In genomic region chr4:46623007-46623406, GRCm38 (mm10) we compare ENCODE assay signal across 19 mouse cellular contexts. TPM values are rescaled to one million over a fixed set of nuclear protein-coding genes. Genes with fewer than 3 reads are reported as not detected.
DNase-seq lines count a peak whose midpoint lies in the region; ATAC-seq lines count a peak whose summit lies in the region.
"Had no signal": no experiment of that assay in that cellular context is flagged by ENCODE, and none has a peak within 500 bp of the region (broad histone marks: within the 10 kb centered on the region; RNA-seq: fewer than 3 reads in every experiment).

No protein-coding gene starts in this region.

- no peaks in the 10 kb centered on the region for H3K9me3 ChIP-seq in midbrain, embryonic 11.5 days (ENCODE audit: control insufficient read depth, low read length)
- no peaks in the 10 kb centered on the region for H3K9me3 ChIP-seq in midbrain, embryonic 13.5 days
- no peaks in the 10 kb centered on the region for H3K9me3 ChIP-seq in intestine, embryonic 15.5 days
- H3K9me3 ChIP-seq: embryonic facial prominence, embryonic 12.5 days; forebrain, embryonic 15.5 days; G1E; hindbrain, embryonic 12.5 days had no signal

- H3K4me3 ChIP-seq in midbrain, embryonic 11.5 days (ENCODE audit: low read depth, low read length): no peak overlapping the region
- no peak overlapping the region for H3K4me3 ChIP-seq in midbrain, embryonic 13.5 days (replicated peaks)
- H3K4me3 ChIP-seq in intestine, embryonic 15.5 days (replicated peaks): no peak overlapping the region
- H3K4me3 ChIP-seq: embryonic facial prominence, embryonic 12.5 days; forebrain, embryonic 15.5 days; hindbrain, embryonic 12.5 days had no signal

- 81% methylated on average over 5 of the region's 5 CpGs for WGBS in midbrain, embryonic 11.5 days
- 90% methylated on average over 5 of the region's 5 CpGs for WGBS in midbrain, embryonic 13.5 days
- 60% methylated on average over 5 of the region's 5 CpGs for WGBS in intestine, embryonic 15.5 days

- H3K27ac ChIP-seq in midbrain, embryonic 11.5 days (ENCODE audit: low read depth, low read length): no peak overlapping the region
- H3K27ac ChIP-seq in midbrain, embryonic 13.5 days: no peak overlapping the region
- H3K27ac ChIP-seq in intestine, embryonic 15.5 days: no peak overlapping the region
- H3K27ac ChIP-seq: embryonic facial prominence, embryonic 12.5 days; forebrain, embryonic 15.5 days; hindbrain, embryonic 12.5 days had no signal

- peak; percentile 28 for DNase-seq in midbrain, embryonic 11.5 days (ENCODE audit: low spot score, missing footprints)
- peak; percentile 34 for DNase-seq in lung, postnatal 36 days
- DNase-seq in thymus, postnatal 0 days (ENCODE audit: low spot score): no peak
- DNase-seq: adrenal gland, postnatal 14 days; B cell, adult 2 months; cerebellum, adult 11-12 months; cerebellum, adult 9-10 months; gastrocnemius, postnatal 36 days; heart, adult 11 months; heart, postnatal 10 days; heart, postnatal 4 days had no signal

- H3K27me3 ChIP-seq in midbrain, embryonic 11.5 days (ENCODE audit: control insufficient read depth, insufficient read depth, low read length): no peaks in the 10 kb centered on the region; the same call in 1 of the 2 replicates
- peaks cover 9% of the 10 kb centered on the region; the same call in 1 of the 2 replicates for H3K27me3 ChIP-seq in midbrain, embryonic 13.5 days
- no peaks in the 10 kb centered on the region for H3K27me3 ChIP-seq in intestine, embryonic 15.5 days (replicated peaks)
- H3K27me3 ChIP-seq: forebrain, embryonic 15.5 days had no signal

- no peak overlapping the region for H3K9ac ChIP-seq in midbrain, embryonic 11.5 days (ENCODE audit: low read length)
- H3K9ac ChIP-seq in midbrain, embryonic 13.5 days (replicated peaks): no peak overlapping the region
- H3K9ac ChIP-seq in intestine, embryonic 15.5 days: no peak overlapping the region
- H3K9ac ChIP-seq: embryonic facial prominence, embryonic 12.5 days; forebrain, embryonic 15.5 days; hindbrain, embryonic 12.5 days had no signal

- no peaks in the 10 kb centered on the region for H3K36me3 ChIP-seq in midbrain, embryonic 11.5 days (ENCODE audit: control insufficient read depth, insufficient read depth, low read length)
- no peaks in the 10 kb centered on the region for H3K36me3 ChIP-seq in midbrain, embryonic 13.5 days
- no peaks in the 10 kb centered on the region for H3K36me3 ChIP-seq in intestine, embryonic 15.5 days
- H3K36me3 ChIP-seq: embryonic facial prominence, embryonic 12.5 days; forebrain, embryonic 15.5 days; G1E; hindbrain, embryonic 12.5 days had no signal

- H3K4me1 ChIP-seq in midbrain, embryonic 11.5 days (ENCODE audit: control insufficient read depth, insufficient read depth, low read length): peaks cover 5% of the 10 kb centered on the region
- H3K4me1 ChIP-seq in midbrain, embryonic 13.5 days (replicated peaks): peaks cover 8% of the 10 kb centered on the region; the same call in 1 of the 2 replicates
- H3K4me1 ChIP-seq in intestine, embryonic 15.5 days (replicated peaks): peaks cover 20% of the 10 kb centered on the region
- H3K4me1 ChIP-seq: embryonic facial prominence, embryonic 12.5 days had no signal

- no peak overlapping the region for H3K4me2 ChIP-seq in midbrain, embryonic 11.5 days
- no peak overlapping the region for H3K4me2 ChIP-seq in midbrain, embryonic 13.5 days (replicated peaks)
- H3K4me2 ChIP-seq in intestine, embryonic 15.5 days (replicated peaks): no peak overlapping the region
- H3K4me2 ChIP-seq: embryonic facial prominence, embryonic 12.5 days; forebrain, embryonic 15.5 days; hindbrain, embryonic 12.5 days had no signal

- ATAC-seq in midbrain, embryonic 11.5 days (ENCODE audit: low FRiP score): no peak
- no peak for ATAC-seq in midbrain, embryonic 13.5 days
- peak; percentile 29; the same call in 1 of the 2 replicates for ATAC-seq in intestine, embryonic 15.5 days
- no peak for ATAC-seq in activated CD4-positive, CD25-positive, alpha-beta regulatory T cell, adult 4 months
- ATAC-seq: CD4-positive, CD25-positive, alpha-beta regulatory T cell, adult 4 months; forebrain, embryonic 15.5 days had no signal

RNA-seq across cellular contexts. Expression of gene Coro2a, which starts 21.0 kb away (rescaled TPM):
- polyA plus RNA-seq in midbrain, embryonic 11.5 days (2014; fragmentation: Nextera tagmentation; extraction: Ambion mirVana): 2.2 TPM in 2 replicates
- polyA plus RNA-seq in midbrain, embryonic 13.5 days (2015; fragmentation: Nextera tagmentation; extraction: Ambion mirVana): 2.5 and 3.9 TPM in 2 replicates
- polyA plus RNA-seq in intestine, embryonic 15.5 days (2015; fragmentation: Nextera tagmentation; extraction: Ambion mirVana): 66.0 and 68.3 TPM in 2 replicates
- polyA plus RNA-seq in thymus, postnatal 0 days (2015; fragmentation: Nextera tagmentation; extraction: Ambion mirVana): 12.2 and 14.5 TPM in 2 replicates
- polyA plus RNA-seq in activated CD4-positive, CD25-positive, alpha-beta regulatory T cell, adult 4 months (2017; shearing (Covaris generic)): 100 to 1,000 TPM in 1 of 2 experiments, 10 to 100 TPM in 1; 79.7 to 108 TPM

RNA-seq across cellular contexts. Expression of gene Tbc1d2, which starts 27.0 kb away (rescaled TPM):
- polyA plus RNA-seq in midbrain, embryonic 11.5 days (2014; fragmentation: Nextera tagmentation; extraction: Ambion mirVana): 0.43 and 0.60 TPM in 2 replicates
- polyA plus RNA-seq in midbrain, embryonic 13.5 days (2015; fragmentation: Nextera tagmentation; extraction: Ambion mirVana): 0.54 and 0.55 TPM in 2 replicates
- 6.0 and 6.3 TPM in 2 replicates for polyA plus RNA-seq in intestine, embryonic 15.5 days (2015; fragmentation: Nextera tagmentation; extraction: Ambion mirVana)
- polyA plus RNA-seq in thymus, postnatal 0 days (2015; fragmentation: Nextera tagmentation; extraction: Ambion mirVana): 2.1 and 2.2 TPM in 2 replicates
- polyA plus RNA-seq in activated CD4-positive, CD25-positive, alpha-beta regulatory T cell, adult 4 months (2017; shearing (Covaris generic)): under 1 TPM; 0.31 to 0.67 TPM
- polyA plus RNA-seq: G1E had no signal
